Comparison of ENCODE assay signal across 22 mouse cellular contexts in the genomic region with DNA sequence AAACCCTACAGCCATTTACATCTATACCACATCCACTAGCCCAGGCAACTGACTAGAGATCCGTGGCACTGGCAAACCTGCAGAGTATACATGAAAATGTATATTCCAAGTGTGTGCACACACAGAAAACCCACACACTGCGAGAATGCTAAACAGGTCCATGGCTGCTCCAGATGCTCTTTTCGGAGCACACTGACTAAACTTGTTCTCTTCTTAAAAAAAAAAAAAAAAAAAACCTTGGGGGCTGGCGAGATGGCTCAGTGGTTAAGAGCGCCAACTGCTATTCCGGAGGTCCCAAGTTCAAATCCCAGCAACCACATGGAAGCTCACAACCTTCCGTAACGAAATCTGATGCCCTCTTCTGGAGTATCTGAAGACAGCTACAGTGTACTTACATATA. TPM values are rescaled to one million over a fixed set of nuclear protein-coding genes. Genes with fewer than 3 reads are reported as not detected.
A peak's percentile ranks its signal among the peaks of the same experiment; 100 is the strongest.
DNase-seq lines count a peak whose midpoint lies in the region; ATAC-seq and TF ChIP-seq lines count a peak whose summit lies in the region.
"Had no signal": no experiment of that assay in that cellular context is flagged by ENCODE, and none has a peak within 500 bp of the region (broad histone marks: within the 10 kb centered on the region; RNA-seq: fewer than 3 reads in every experiment).

No protein-coding gene starts in this region.

- H3K4me1 ChIP-seq in heart, embryonic 13.5 days, result peaks cover 18% of the 10 kb centered on the region
- peaks cover 19% of the 10 kb centered on the region for H3K4me1 ChIP-seq in kidney, embryonic 15.5 days
- peaks cover 29% of the 10 kb centered on the region for H3K4me1 ChIP-seq in midbrain, embryonic 13.5 days (replicated peaks)
- H3K4me1 ChIP-seq in midbrain, embryonic 16.5 days (ENCODE audit: control insufficient read depth, insufficient read depth, low read length), result peaks cover 12% of the 10 kb centered on the region
- H3K4me1 ChIP-seq in liver, postnatal 0 days (ENCODE audit: insufficient read depth), result 0 out of 2 replicates have a peak, but pooled peaks cover 5% of the 10 kb centered on the region

- no peaks in the 10 kb centered on the region for H3K36me3 ChIP-seq in heart, embryonic 13.5 days
- H3K36me3 ChIP-seq in kidney, embryonic 15.5 days, result no peaks in the 10 kb centered on the region
- H3K36me3 ChIP-seq in midbrain, embryonic 13.5 days, result no peaks in the 10 kb centered on the region
- no peaks in the 10 kb centered on the region for H3K36me3 ChIP-seq in midbrain, embryonic 16.5 days (ENCODE audit: control insufficient read depth, insufficient read depth, low read length)
- H3K36me3 ChIP-seq in liver, postnatal 0 days (replicated peaks; ENCODE audit: insufficient read depth, low read length), result no peaks in the 10 kb centered on the region
- H3K36me3 ChIP-seq: embryonic facial prominence, embryonic 15.5 days; heart, embryonic 10.5 days; liver, embryonic 12.5 days; lung, embryonic 15.5 days had no signal

- no peaks in the 10 kb centered on the region for H3K9me3 ChIP-seq in heart, embryonic 13.5 days
- H3K9me3 ChIP-seq in kidney, embryonic 15.5 days (replicated peaks), result no peaks in the 10 kb centered on the region
- H3K9me3 ChIP-seq in midbrain, embryonic 13.5 days, result no peaks in the 10 kb centered on the region
- no peaks in the 10 kb centered on the region for H3K9me3 ChIP-seq in midbrain, embryonic 16.5 days (replicated peaks; ENCODE audit: control insufficient read depth, low read length, poor library complexity, severe bottlenecking)
- H3K9me3 ChIP-seq in liver, postnatal 0 days (ENCODE audit: low read length), result no peaks in the 10 kb centered on the region
- H3K9me3 ChIP-seq: embryonic facial prominence, embryonic 15.5 days; heart, embryonic 10.5 days; liver, embryonic 12.5 days; lung, embryonic 15.5 days had no signal

- H3K9ac ChIP-seq in heart, embryonic 13.5 days, result no peak overlapping the region
- H3K9ac ChIP-seq in kidney, embryonic 15.5 days, result no peak overlapping the region
- no peak overlapping the region for H3K9ac ChIP-seq in midbrain, embryonic 13.5 days (replicated peaks)
- no peak overlapping the region for H3K9ac ChIP-seq in midbrain, embryonic 16.5 days (ENCODE audit: low read depth, low read length)
- no peak overlapping the region for H3K9ac ChIP-seq in liver, postnatal 0 days (replicated peaks)
- H3K9ac ChIP-seq: embryonic facial prominence, embryonic 15.5 days; liver, embryonic 12.5 days; lung, embryonic 15.5 days had no signal

- ATAC-seq in heart, embryonic 13.5 days (ENCODE audit: extremely low read depth, insufficient number of reproducible peaks, low FRiP score, low TSS enrichment), result no peak
- ATAC-seq in kidney, embryonic 15.5 days (replicated peaks; ENCODE audit: low FRiP score), result no peak
- no peak for ATAC-seq in midbrain, embryonic 13.5 days
- no peak for ATAC-seq in midbrain, embryonic 16.5 days
- no peak for ATAC-seq in liver, postnatal 0 days
- ATAC-seq: CD4-positive, CD25-positive, alpha-beta regulatory T cell, adult 4 months; liver, embryonic 12.5 days had no signal

- WGBS in heart, embryonic 13.5 days, result 87% methylated on average over 8 of the region's 8 CpGs
- 93% methylated on average over 8 of the region's 8 CpGs for WGBS in kidney, embryonic 15.5 days
- WGBS in midbrain, embryonic 13.5 days, result 84% methylated on average over 8 of the region's 8 CpGs
- 82% methylated on average over 8 of the region's 8 CpGs for WGBS in midbrain, embryonic 16.5 days
- 83% methylated on average over 8 of the region's 8 CpGs for WGBS in liver, postnatal 0 days (ENCODE audit: insufficient replicate concordance)

- H3K4me2 ChIP-seq in heart, embryonic 13.5 days, result no peak overlapping the region
- H3K4me2 ChIP-seq in kidney, embryonic 15.5 days, result no peak overlapping the region
- no peak overlapping the region for H3K4me2 ChIP-seq in midbrain, embryonic 13.5 days (replicated peaks)
- H3K4me2 ChIP-seq in midbrain, embryonic 16.5 days (ENCODE audit: low read length), result no peak overlapping the region
- no peak overlapping the region for H3K4me2 ChIP-seq in liver, postnatal 0 days (ENCODE audit: low read depth, low read length)
- H3K4me2 ChIP-seq: embryonic facial prominence, embryonic 15.5 days; liver, embryonic 12.5 days; lung, embryonic 15.5 days had no signal

- intact Hi-C loops in heart, postnatal 36 days (cut with DNase I), result no loop called here

- no peaks in the 10 kb centered on the region for H3K27me3 ChIP-seq in heart, embryonic 13.5 days (replicated peaks)
- no peaks in the 10 kb centered on the region for H3K27me3 ChIP-seq in kidney, embryonic 15.5 days
- H3K27me3 ChIP-seq in midbrain, embryonic 13.5 days, result 0 out of 2 replicates have a peak, but pooled peaks cover 5% of the 10 kb centered on the region
- no peaks in the 10 kb centered on the region for H3K27me3 ChIP-seq in midbrain, embryonic 16.5 days (ENCODE audit: control insufficient read depth, insufficient read depth, low read depth, low read length)
- H3K27me3 ChIP-seq in liver, postnatal 0 days (ENCODE audit: insufficient read depth, low read length), result no peaks in the 10 kb centered on the region
- H3K27me3 ChIP-seq: embryonic facial prominence, embryonic 15.5 days; lung, embryonic 15.5 days had no signal

- 0 out of 2 replicates have a peak overlapping the region, but pooled peaks have one; percentile 62 for H3K27ac ChIP-seq in heart, embryonic 13.5 days (replicated peaks)
- H3K27ac ChIP-seq in kidney, embryonic 15.5 days, result peak overlapping the region; percentile 78; the same call in 1 of the 2 replicates
- H3K27ac ChIP-seq in midbrain, embryonic 13.5 days, result peak overlapping the region; percentile 80; the same call in 1 of the 2 replicates
- H3K27ac ChIP-seq in midbrain, embryonic 16.5 days (ENCODE audit: low read length), result no peak overlapping the region
- no peak overlapping the region for H3K27ac ChIP-seq in liver, postnatal 0 days (ENCODE audit: low read depth)
- H3K27ac ChIP-seq: liver, embryonic 12.5 days had no signal

- TF ChIP-seq EP300 in liver, postnatal 0 days (IDR thresholded peaks at IDR 0.05; ENCODE audit: low read depth), result no peak

- TF ChIP-seq CTCF in liver, postnatal 0 days (IDR thresholded peaks at IDR 0.05; ENCODE audit: low read depth), result no peak

- DNase-seq in heart, postnatal 36 days, result no peak
- no peak for DNase-seq in kidney, adult 9 months
- no peak for DNase-seq in liver, postnatal 0 days
- DNase-seq in spleen, postnatal 4 days (ENCODE audit: low spot score in 2 of 2), result no peak
- DNase-seq: cerebellum, adult 2 months; cerebellum, postnatal 36 days; gastrocnemius, postnatal 36 days; heart, postnatal 14 days; lung, postnatal 4 days; right cerebral cortex, postnatal 14 days; spleen, adult 18-20 months; thymus, postnatal 4 days had no signal

- H3K4me3 ChIP-seq in heart, embryonic 13.5 days, result no peak overlapping the region
- no peak overlapping the region for H3K4me3 ChIP-seq in kidney, embryonic 15.5 days (replicated peaks)
- H3K4me3 ChIP-seq in midbrain, embryonic 13.5 days (replicated peaks), result no peak overlapping the region
- H3K4me3 ChIP-seq in midbrain, embryonic 16.5 days (ENCODE audit: low read depth, low read length), result no peak overlapping the region
- H3K4me3 ChIP-seq in liver, postnatal 0 days (ENCODE audit: low read depth, low read length), result no peak overlapping the region
- H3K4me3 ChIP-seq: embryonic facial prominence, embryonic 15.5 days; heart, embryonic 10.5 days; liver, embryonic 12.5 days; lung, embryonic 15.5 days; myocyte had no signal

RNA-seq across cellular contexts. Expression of a gene that starts 2.9 kb away (rescaled TPM):
- 2.7 and 3.5 TPM in 2 replicates for polyA plus RNA-seq in heart, embryonic 13.5 days (2015; fragmentation: Nextera tagmentation; extraction: Ambion mirVana)
- total RNA-seq in heart, postnatal 36 days (2021), result 1 to 10 TPM in 1 of 2 experiments, under 1 TPM in 1; 0.75 to 1.1 TPM
- 6.2 and 7.8 TPM in 2 replicates for polyA plus RNA-seq in kidney, embryonic 15.5 days (2015; fragmentation: Nextera tagmentation; extraction: Ambion mirVana)
- polyA plus RNA-seq in midbrain, embryonic 13.5 days (2015; fragmentation: Nextera tagmentation; extraction: Ambion mirVana), result 12.1 and 12.2 TPM in 2 replicates
- polyA plus RNA-seq in midbrain, embryonic 16.5 days (2015; fragmentation: Nextera tagmentation; extraction: Ambion mirVana), result 16.1 and 17.9 TPM in 2 replicates
- 0.13 and 0.29 TPM in 2 replicates for polyA plus RNA-seq in liver, postnatal 0 days (2015; fragmentation: Nextera tagmentation; extraction: Ambion mirVana)

RNA-seq across cellular contexts. Expression of a gene that starts 12.2 kb away (rescaled TPM):
- 4.1 and 4.3 TPM in 2 replicates for polyA plus RNA-seq in heart, embryonic 13.5 days (2015; fragmentation: Nextera tagmentation; extraction: Ambion mirVana)
- total RNA-seq in heart, postnatal 36 days (2021), result 10 to 100 TPM; 11.1 to 11.7 TPM
- polyA plus RNA-seq in kidney, embryonic 15.5 days (2015; fragmentation: Nextera tagmentation; extraction: Ambion mirVana), result 6.1 and 6.4 TPM in 2 replicates
- 3.9 and 4.3 TPM in 2 replicates for polyA plus RNA-seq in midbrain, embryonic 13.5 days (2015; fragmentation: Nextera tagmentation; extraction: Ambion mirVana)
- 3.6 and 4.7 TPM in 2 replicates for polyA plus RNA-seq in midbrain, embryonic 16.5 days (2015; fragmentation: Nextera tagmentation; extraction: Ambion mirVana)
- polyA plus RNA-seq in liver, postnatal 0 days (2015; fragmentation: Nextera tagmentation; extraction: Ambion mirVana), result 1.1 and 1.8 TPM in 2 replicates

RNA-seq across cellular contexts. Expression of a gene that starts 51.1 kb away (rescaled TPM):
- polyA plus RNA-seq in heart, embryonic 13.5 days (2015; fragmentation: Nextera tagmentation; extraction: Ambion mirVana), result 59.8 and 66.2 TPM in 2 replicates
- 10 to 100 TPM; 34.2 to 34.8 TPM for total RNA-seq in heart, postnatal 36 days (2021)
- 78.6 and 80.8 TPM in 2 replicates for polyA plus RNA-seq in kidney, embryonic 15.5 days (2015; fragmentation: Nextera tagmentation; extraction: Ambion mirVana)
- 64.7 and 67.4 TPM in 2 replicates for polyA plus RNA-seq in midbrain, embryonic 13.5 days (2015; fragmentation: Nextera tagmentation; extraction: Ambion mirVana)
- 84.2 and 90.0 TPM in 2 replicates for polyA plus RNA-seq in midbrain, embryonic 16.5 days (2015; fragmentation: Nextera tagmentation; extraction: Ambion mirVana)
- 30.6 and 34.2 TPM in 2 replicates for polyA plus RNA-seq in liver, postnatal 0 days (2015; fragmentation: Nextera tagmentation; extraction: Ambion mirVana)

RNA-seq across cellular contexts. Expression of a gene that starts 51.2 kb away (rescaled TPM):
- polyA plus RNA-seq in heart, embryonic 13.5 days (2015; fragmentation: Nextera tagmentation; extraction: Ambion mirVana), result 2.2 and 2.9 TPM in 2 replicates
- 1 to 10 TPM; 5.1 to 5.6 TPM for total RNA-seq in heart, postnatal 36 days (2021)
- polyA plus RNA-seq in kidney, embryonic 15.5 days (2015; fragmentation: Nextera tagmentation; extraction: Ambion mirVana), result 3.7 and 4.7 TPM in 2 replicates
- 6.2 and 6.8 TPM in 2 replicates for polyA plus RNA-seq in midbrain, embryonic 13.5 days (2015; fragmentation: Nextera tagmentation; extraction: Ambion mirVana)
- 7.9 and 8.4 TPM in 2 replicates for polyA plus RNA-seq in midbrain, embryonic 16.5 days (2015; fragmentation: Nextera tagmentation; extraction: Ambion mirVana)
- polyA plus RNA-seq in liver, postnatal 0 days (2015; fragmentation: Nextera tagmentation; extraction: Ambion mirVana), result 0.63 and 1.1 TPM in 2 replicates

Comparison
In these comparisons a context has a peak if more than half of its experiments do, and no peak if none do; other contexts are left out.
1. H3K27ac ChIP-seq: peak in heart, embryonic 13.5 days (single experiment), kidney, embryonic 15.5 days (single experiment) and midbrain, embryonic 13.5 days (single experiment); none in midbrain, embryonic 16.5 days (single experiment) and liver, postnatal 0 days (single experiment).